Mouse (Mus musculus) lung, embryonic 14.5 days (tissue): ENCODE data around the gene Npy4r. TPM values are rescaled to one million over a fixed set of nuclear protein-coding genes. Genes with fewer than 3 reads are reported as not detected.

Experiments
- ATAC-seq: fragments of 200-750 bp; cut with Nextera tagmentation; 2 replicates; pipeline ENCODE4 v1.8.0; 2017; ENCODE audit warnings: mild to moderate bottlenecking, moderate TSS enrichment, moderate library complexity; ENCODE audit not compliant: insufficient read depth
- DNase-seq: peaks from one replicate; pipeline ENCODE4 v3.0.0-alpha.2; 2015
- H3K27ac ChIP-seq: fragments of 300-500 bp; sonication (generic); 2 replicates; pipeline ENCODE4 v1.5.1; 2014; ENCODE audit warnings: low read depth, mild to moderate bottlenecking, moderate library complexity
- H3K27me3 ChIP-seq: fragments of 300-500 bp; sonication (generic); 2 replicates; pipeline ENCODE4 v1.6.1; 2014; ENCODE audit warnings: low read length, control low read depth; ENCODE audit not compliant: insufficient read depth
- H3K36me3 ChIP-seq: fragments of 300-500 bp; sonication (generic); 2 replicates; pipeline ENCODE4 v1.6.1; 2014; ENCODE audit warnings: control low read depth; ENCODE audit not compliant: insufficient read depth
- H3K4me1 ChIP-seq: fragments of 300-500 bp; sonication (generic); 2 replicates; pipeline ENCODE4 v1.6.1; 2014; ENCODE audit warnings: antibody characterized with exemption, control low read depth; ENCODE audit not compliant: insufficient read depth
- H3K4me2 ChIP-seq: fragments of 300-500 bp; sonication (generic); 2 replicates; pipeline ENCODE4 v1.6.1; 2014; ENCODE audit warnings: mild to moderate bottlenecking
- H3K4me3 ChIP-seq: fragments of 300-500 bp; sonication (generic); 2 replicates; pipeline ENCODE4 v1.5.1; 2014; ENCODE audit warnings: low read depth, low read length
- H3K9ac ChIP-seq: fragments of 300-500 bp; sonication (generic); 2 replicates; pipeline ENCODE4 v1.6.1; 2014
- H3K9me3 ChIP-seq: fragments of 300-500 bp; sonication (generic); 2 replicates; pipeline ENCODE4 v1.6.1; 2016; ENCODE audit warnings: low read depth, low read length, control low read depth
- CTCF ChIP-seq: IDR thresholded peaks from 2 replicates; pipeline ENCODE4 v1.5.1; 2016; ENCODE audit warnings: antibody characterized with exemption, low read depth
- WGBS: fragments of 180-500 bp; shearing (Covaris S2); extraction: QIAGEN DNeasy Blood & Tissue Kit; methylation state at CpG from one replicate; pipeline ENCODE4 v1.1.7; 2014; 5-methylcytosine and 5-hydroxymethylcytosine counted together
- polyA plus RNA-seq: library from polyadenylated mRNA; unstranded; fragments of >200 nt; fragmentation: Nextera tagmentation; extraction: Ambion mirVana; gene quantifications from 2 replicates; pipeline ENCODE4 v1.2.1, GENCODE M21; 2014

Gene Npy4r
- polyA plus RNA-seq = 0.05 and 0.08 TPM in 2 replicates

GRCm38 (mm10) chr14:34152342-34152741, at the start of gene Npy4r:
Gene Npy4r, minus strand, starts transcription at chr14:34152489.
- 8% methylated on average over 16 of the region's 16 CpGs for WGBS
- Histone ChIP-seq H3K9me3 (no peaks in the 10 kb centered on the region), H3K9ac (no peak within 1 kb of the TSS), H3K27me3 (no peaks in the 10 kb centered on the region), H3K4me1 (no peaks in the 10 kb centered on the region), H3K36me3 (no peaks in the 10 kb centered on the region), H3K27ac (no peak within 1 kb of the TSS), H3K4me3 (no peak within 1 kb of the TSS), H3K4me2 (peak within 1 kb of the TSS; percentile 46)
- ATAC-seq (peak; percentile 94), DNase-seq (peak; percentile 80)
- TF ChIP-seq CTCF = no peak

- DNase-seq = peak; percentile 8
- no peak for TF ChIP-seq CTCF
Measured at GRCm38 (mm10) chr14:34201231-34202035, 49.1 kb upstream of the Npy4r start, which contains the start of gene Gprin2. Gene Gprin2, minus strand, starts transcription at chr14:34201653.

GRCm38 (mm10) chr14:34200738-34201230, 48.5 kb upstream of the Npy4r start:
- DNase-seq (peak; percentile 39), ATAC-seq (peak; percentile 70; the same call in 1 of the 2 replicates)
- 5% methylated on average over 19 of the region's 19 CpGs for WGBS
- Histone ChIP-seq H3K4me3 (peak overlapping the region; percentile 63), H3K27me3 (0 out of 2 replicates have a peak, but pooled peaks cover 2% of the 10 kb centered on the region), H3K36me3 (no peaks in the 10 kb centered on the region), H3K4me1 (no peaks in the 10 kb centered on the region), H3K9me3 (no peaks in the 10 kb centered on the region), H3K9ac (peak overlapping the region; percentile 50), H3K4me2 (peak overlapping the region; percentile 99), H3K27ac (no peak overlapping the region)
- TF ChIP-seq CTCF = no peak

More at GRCm38 (mm10) chr14:34201231-34202035, 49.1 kb upstream of the Npy4r start, which contains the start of gene Gprin2:
- peak; percentile 68; the same call in 1 of the 2 replicates for ATAC-seq
- Histone ChIP-seq H3K36me3 (no peaks in the 10 kb centered on the region), H3K9me3 (no peaks in the 10 kb centered on the region), H3K9ac (peak within 1 kb of the TSS; percentile 50), H3K27ac (no peak within 1 kb of the TSS), H3K4me3 (peak within 1 kb of the TSS; percentile 63), H3K4me2 (peak within 1 kb of the TSS; percentile 99), H3K27me3 (0 out of 2 replicates have a peak, but pooled peaks cover 2% of the 10 kb centered on the region), H3K4me1 (no peaks in the 10 kb centered on the region)
- WGBS = 6% methylated on average over 47 of the region's 52 CpGs

GRCm38 (mm10) chr14:34196706-34197105, 44.4 kb upstream of the Npy4r start:
- ATAC-seq = no peak
- no peak for TF ChIP-seq CTCF
- Histone ChIP-seq H3K36me3 (no peaks in the 10 kb centered on the region), H3K4me1 (no peaks in the 10 kb centered on the region), H3K27ac (no peak overlapping the region), H3K27me3 (0 out of 2 replicates have a peak, but pooled peaks cover 2% of the 10 kb centered on the region), H3K4me3 (no peak overlapping the region), H3K9me3 (no peaks in the 10 kb centered on the region), H3K9ac (no peak overlapping the region), H3K4me2 (no peak overlapping the region)
- DNase-seq = no peak
- WGBS = 29% methylated on average over 4 of the region's 4 CpGs

- no peak for TF ChIP-seq CTCF
- Histone ChIP-seq H3K36me3 (no peaks in the 10 kb centered on the region), H3K4me2 (no peak overlapping the region), H3K27ac (no peak overlapping the region), H3K9ac (no peak overlapping the region), H3K9me3 (no peaks in the 10 kb centered on the region), H3K4me1 (no peaks in the 10 kb centered on the region), H3K4me3 (no peak overlapping the region), H3K27me3 (no peaks in the 10 kb centered on the region)
- 83% methylated on average over 15 of the region's 15 CpGs for WGBS
- DNase-seq (no peak), ATAC-seq (no peak)
Measured at GRCm38 (mm10) chr14:34195466-34195865, 43.2 kb upstream of the Npy4r start.

- no peak overlapping the region for H3K4me3 ChIP-seq
- DNase-seq = no peak
- H3K4me2 ChIP-seq = no peak overlapping the region
- H3K36me3 ChIP-seq = no peaks in the 10 kb centered on the region
- H3K4me1 ChIP-seq = no peaks in the 10 kb centered on the region
- TF ChIP-seq CTCF = no peak
- H3K27ac ChIP-seq = no peak overlapping the region
- no peaks in the 10 kb centered on the region for H3K9me3 ChIP-seq
- no peak overlapping the region for H3K9ac ChIP-seq
- H3K27me3 ChIP-seq = no peaks in the 10 kb centered on the region
- 73% methylated on average over 4 of the region's 4 CpGs for WGBS
- ATAC-seq = no peak
Measured at GRCm38 (mm10) chr14:34193879-34194278, 41.6 kb upstream of the Npy4r start.

GRCm38 (mm10) chr14:34190361-34190760, 38.1 kb upstream of the Npy4r start:
- DNase-seq (no peak), ATAC-seq (no peak)
- Histone ChIP-seq H3K27me3 (no peaks in the 10 kb centered on the region), H3K27ac (no peak overlapping the region), H3K36me3 (no peaks in the 10 kb centered on the region), H3K4me3 (no peak overlapping the region), H3K9ac (no peak overlapping the region), H3K4me1 (no peaks in the 10 kb centered on the region), H3K4me2 (no peak overlapping the region), H3K9me3 (no peaks in the 10 kb centered on the region)
- 60% methylated on average over 7 of the region's 7 CpGs for WGBS
- no peak for TF ChIP-seq CTCF
